Mouse (Mus musculus) adipose tissue, adult 10 weeks (tissue): ENCODE measurements around the gene Ppp1r11. TPM values are rescaled to one million over a fixed set of nuclear protein-coding genes. Genes with fewer than 3 reads are reported as not detected.

Experiments used
- polyA plus RNA-seq: library from polyadenylated mRNA; stranded (reverse); fragments of 350-450 nt; fragmentation: Illumina TruSeq; extraction: RNeasy Lipid Tissue Mini Kit (QIAGEN cat#74804); gene quantifications from one replicate; pipeline ENCODE4 v1.2.3, GENCODE M21; 2014; ENCODE audit warnings: low read depth, low replicate concordance

Gene Ppp1r11
- polyA plus RNA-seq: 74.7 TPM

GRCm38 (mm10) chr17:36950981-36951947, at the start of gene Ppp1r11:
Gene Ppp1r11, minus strand, starts transcription at chr17:36951741.

GRCm38 (mm10) chr17:37000863-37001262, 49.3 kb upstream of the Ppp1r11 start, which contains the start of gene Zfp57:
Gene Zfp57, plus strand, starts transcription at chr17:37001163.

GRCm38 (mm10) chr17:36989437-36989836, 37.9 kb upstream of the Ppp1r11 start, which contains the start of gene H2-M5:
Gene H2-M5, minus strand, starts transcription at chr17:36989537.

GRCm38 (mm10) chr17:36981221-36981813, 29.8 kb upstream of the Ppp1r11 start, which contains the start of gene 2410137M14Rik:
Gene 2410137M14Rik, minus strand, starts transcription at chr17:36981237.

GRCm38 (mm10) chr17:36957999-36958743, 6.6 kb upstream of the Ppp1r11 start, which contains the start of the genes Znrd1 and Znrd1as:
Gene Znrd1, minus strand, starts transcription at chr17:36958559.
Gene Znrd1as, plus strand, starts transcription at chr17:36958592.

GRCm38 (mm10) chr17:36942791-36943471, 8.6 kb downstream of the Ppp1r11 start, which contains the start of gene Rnf39:
Gene Rnf39, plus strand, starts transcription at chr17:36942918.

Other genes with a start within 250 kb of the Ppp1r11 start
- gene H2-M10.5, start 178.8 kb downstream of the Ppp1r11 start, polyA plus RNA-seq: not detected
- gene H2-M10.6, start 139.6 kb downstream of the Ppp1r11 start, polyA plus RNA-seq: not detected
- 54.8 TPM for gene Trim26, start 114.6 kb downstream of the Ppp1r11 start, polyA plus RNA-seq
- gene Trim15, start 84.5 kb downstream of the Ppp1r11 start, polyA plus RNA-seq: not detected
- gene Trim10, start 82.2 kb downstream of the Ppp1r11 start, polyA plus RNA-seq: 0.35 TPM
- gene Trim40, start 61.6 kb downstream of the Ppp1r11 start, polyA plus RNA-seq: not detected
- 0.30 TPM for gene Trim31, start 53.6 kb downstream of the Ppp1r11 start, polyA plus RNA-seq
- 0.63 TPM for gene Rnf39, start 8.8 kb downstream of the Ppp1r11 start, polyA plus RNA-seq
- 37.9 TPM for gene Znrd1, start 6.8 kb upstream of the Ppp1r11 start, polyA plus RNA-seq
- 23.8 TPM for gene Znrd1as, start 6.9 kb upstream of the Ppp1r11 start, polyA plus RNA-seq
- gene 2410137M14Rik, start 29.5 kb upstream of the Ppp1r11 start, polyA plus RNA-seq: not detected
- gene H2-M5, start 37.8 kb upstream of the Ppp1r11 start, polyA plus RNA-seq: 0.11 TPM
- gene Zfp57, start 49.4 kb upstream of the Ppp1r11 start, polyA plus RNA-seq: 7.2 TPM
- not detected for gene Mog, start 71.7 kb upstream of the Ppp1r11 start, polyA plus RNA-seq
- 23.9 TPM for gene Gabbr1, start 94.2 kb upstream of the Ppp1r11 start, polyA plus RNA-seq
- gene Olfr90, start 136.8 kb upstream of the Ppp1r11 start, polyA plus RNA-seq: not detected
- gene Olfr91, start 146.5 kb upstream of the Ppp1r11 start, polyA plus RNA-seq: not detected
- not detected for gene Olfr92, start 168.3 kb upstream of the Ppp1r11 start, polyA plus RNA-seq
- gene Olfr93, start 209.8 kb upstream of the Ppp1r11 start, polyA plus RNA-seq: not detected
- gene Ubd, start 242.2 kb upstream of the Ppp1r11 start, polyA plus RNA-seq: 3.3 TPM
- gene Olfr94, start 249.3 kb upstream of the Ppp1r11 start, polyA plus RNA-seq: not detected